12 mouse cellular contexts compared by ENCODE assay signal in genomic region chr6:33031631-33032030, GRCm38 (mm10).
"Had no signal": no experiment of that assay in that cellular context is flagged by ENCODE, and none has a peak within 500 bp of the region (broad histone marks: within the 10 kb centered on the region; RNA-seq: fewer than 3 reads in every experiment).

No protein-coding gene starts in this region.

- DNase-seq: left cerebral cortex, postnatal 4 days; liver; liver, embryonic 13.5 days; liver, postnatal 0 days; lung, adult 18-20 months; lung, adult 2 months; lung, embryonic 14.5 days; lung, postnatal 10 days; lung, postnatal 14 days; lung, postnatal 36 days; lung, postnatal 4 days; midbrain, embryonic 14.5 days had no signal
